Mouse (Mus musculus): Measurements from ENCODE around the gene Ceacam20. TPM values are rescaled to one million over a fixed set of nuclear protein-coding genes. Genes with fewer than 3 reads are reported as not detected.
"Not testable (repeated sequence)": the region's sequence is repeated elsewhere in the genome, so short reads cannot be mapped to it uniquely, and the experiment has no call there.

Ceacam20 gene
- total and polyA plus RNA-seq, 2 experiments from 2014 or later = not detected

DNA sequence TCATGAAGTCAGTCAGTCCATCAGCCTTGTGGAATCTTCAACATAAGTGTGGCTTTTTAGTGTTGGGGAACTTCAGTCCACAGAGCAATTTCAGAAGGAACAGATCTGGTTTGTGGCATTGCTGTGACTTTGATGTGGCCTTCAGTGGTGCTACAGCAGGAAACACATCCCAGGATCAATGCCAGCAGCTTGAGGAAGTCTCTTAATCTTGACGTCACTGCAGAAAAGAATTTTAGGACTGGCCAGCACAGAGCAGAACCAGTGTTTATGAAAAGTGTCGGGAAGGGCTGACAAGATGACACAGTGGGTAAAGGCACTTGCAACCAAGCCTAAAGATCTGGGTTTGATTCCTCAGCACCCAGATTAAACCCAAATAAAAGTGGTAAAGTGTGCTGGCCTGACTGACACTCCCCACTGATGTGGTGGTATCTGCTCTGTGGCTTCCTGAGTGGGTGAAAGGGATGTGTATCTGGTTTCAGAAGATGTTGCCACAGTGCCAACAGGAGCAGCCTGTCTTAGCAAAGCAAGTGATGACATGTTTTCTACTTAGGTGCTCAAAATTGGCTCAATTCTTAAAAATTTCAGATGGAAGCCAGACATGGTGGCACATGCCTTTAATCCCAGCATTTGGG, 38.2 kb upstream of the Ceacam20 start:
- DNase-seq (ENCODE audit: low spot score) = no peak
- no peaks in the 10 kb centered on the region for H3K27me3 ChIP-seq (ENCODE audit: insufficient read depth, low read length)
- WGBS = 67% methylated on average over 2 of the region's 2 CpGs
- no peaks in the 10 kb centered on the region for H3K36me3 ChIP-seq (ENCODE audit: insufficient read depth, low read length)
- H3K27ac ChIP-seq (ENCODE audit: low read depth, low read length) = no peak overlapping the region
- ATAC-seq (ENCODE audit: low FRiP score) = no peak
- no peaks in the 10 kb centered on the region for H3K9me3 ChIP-seq (ENCODE audit: low read length)
- no peak overlapping the region for H3K4me3 ChIP-seq (ENCODE audit: low read depth, low read length)
- no peak for TF ChIP-seq CTCF (IDR thresholded peaks at IDR 0.05)
- no peak overlapping the region for H3K9ac ChIP-seq (replicated peaks; ENCODE audit: low read length, poor library complexity, severe bottlenecking)
- no peak overlapping the region for H3K4me2 ChIP-seq (ENCODE audit: low read depth, low read length, poor library complexity, severe bottlenecking)
- no peaks in the 10 kb centered on the region for H3K4me1 ChIP-seq (ENCODE audit: insufficient read depth, low read length)

- Histone ChIP-seq H3K27me3 (ENCODE audit: insufficient read depth, low read length) (no peaks in the 10 kb centered on the region), H3K9me3 (ENCODE audit: low read length) (no peaks in the 10 kb centered on the region), H3K9ac (replicated peaks; ENCODE audit: low read length, poor library complexity, severe bottlenecking) (no peak overlapping the region), H3K27ac (ENCODE audit: low read depth, low read length) (no peak overlapping the region), H3K4me2 (ENCODE audit: low read depth, low read length, poor library complexity, severe bottlenecking) (no peak overlapping the region), H3K36me3 (ENCODE audit: insufficient read depth, low read length) (no peaks in the 10 kb centered on the region), H3K4me3 (ENCODE audit: low read depth, low read length) (no peak overlapping the region), H3K4me1 (ENCODE audit: insufficient read depth, low read length) (no peaks in the 10 kb centered on the region)
- ATAC-seq (ENCODE audit: low FRiP score) (no peak), DNase-seq (ENCODE audit: low spot score) (no peak)
- WGBS = 60% methylated on average over 5 of the region's 5 CpGs
- TF ChIP-seq CTCF (IDR thresholded peaks at IDR 0.05) = no peak
These were observed 36.7 kb upstream of the Ceacam20 start for GRCm38 (mm10) chr7:19928486-19928885.

- not testable (repeated sequence) for H3K4me1 ChIP-seq (ENCODE audit: insufficient read depth, low read length); H3K9ac ChIP-seq (replicated peaks; ENCODE audit: low read length, poor library complexity, severe bottlenecking); H3K4me2 ChIP-seq (ENCODE audit: low read depth, low read length, poor library complexity, severe bottlenecking); H3K9me3 ChIP-seq (ENCODE audit: low read length); H3K27me3 ChIP-seq (ENCODE audit: insufficient read depth, low read length); H3K27ac ChIP-seq (ENCODE audit: low read depth, low read length); H3K36me3 ChIP-seq (ENCODE audit: insufficient read depth, low read length); ATAC-seq (ENCODE audit: low FRiP score); DNase-seq (ENCODE audit: low spot score); H3K4me3 ChIP-seq (ENCODE audit: low read depth, low read length)
- 79% methylated on average over 6 of the region's 6 CpGs for WGBS
These were observed 34.7 kb upstream of the Ceacam20 start for GRCm38 (mm10) chr7:19930481-19930880.

DNA sequence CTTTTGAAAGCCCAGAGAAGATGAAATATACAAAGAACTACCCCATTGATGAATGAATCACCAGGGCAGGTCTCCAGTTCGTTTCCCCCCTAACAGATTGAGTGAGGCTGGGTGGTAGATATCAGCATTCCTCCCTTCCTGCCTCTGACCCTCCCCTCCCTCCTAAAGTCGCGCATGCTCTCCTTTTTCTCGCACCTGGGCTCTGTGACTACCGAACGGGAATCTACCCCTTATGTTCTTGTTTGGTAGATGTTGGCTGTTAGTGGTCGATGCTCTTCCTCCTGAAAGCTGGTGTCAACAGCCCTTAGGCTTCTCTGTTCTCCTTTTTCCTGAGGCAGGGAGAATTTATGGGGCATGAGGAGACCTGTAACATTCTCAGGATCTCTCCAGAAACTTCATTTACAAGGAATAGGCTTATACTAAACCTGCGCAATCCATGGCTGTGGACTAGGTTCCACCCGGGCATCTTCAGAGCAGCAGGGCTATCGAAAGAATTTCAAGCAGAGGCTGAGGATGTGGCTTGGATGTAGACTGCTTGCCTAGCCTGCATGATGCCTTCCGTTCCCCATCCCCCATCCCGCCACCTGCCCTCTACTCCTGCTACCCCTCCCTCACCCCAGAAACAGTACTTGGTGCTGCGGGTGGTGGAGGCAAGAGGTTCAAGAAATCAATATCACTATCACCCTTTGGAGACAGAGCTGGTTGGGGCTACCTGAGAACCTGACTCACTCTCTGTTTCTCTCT, 32.9 kb upstream of the Ceacam20 start:
- no peaks in the 10 kb centered on the region for H3K4me1 ChIP-seq (ENCODE audit: insufficient read depth, low read length)
- no peak for TF ChIP-seq CTCF (IDR thresholded peaks at IDR 0.05)
- peak overlapping the region; percentile 42 for H3K4me2 ChIP-seq (ENCODE audit: low read depth, low read length, poor library complexity, severe bottlenecking)
- no peaks in the 10 kb centered on the region for H3K36me3 ChIP-seq (ENCODE audit: insufficient read depth, low read length)
- no peaks in the 10 kb centered on the region for H3K9me3 ChIP-seq (ENCODE audit: low read length)
- peak overlapping the region; percentile 39; the same call in 1 of the 2 replicates for H3K9ac ChIP-seq (replicated peaks; ENCODE audit: low read length, poor library complexity, severe bottlenecking)
- H3K27me3 ChIP-seq (ENCODE audit: insufficient read depth, low read length) = no peaks in the 10 kb centered on the region
- H3K4me3 ChIP-seq (ENCODE audit: low read depth, low read length) = no peak overlapping the region
- ATAC-seq (ENCODE audit: low FRiP score) (peak; percentile 75), DNase-seq (ENCODE audit: low spot score) (peak; percentile 12)
- WGBS = 27% methylated on average over 13 of the region's 13 CpGs
- peak overlapping the region; percentile 38; the same call in 1 of the 2 replicates for H3K27ac ChIP-seq (ENCODE audit: low read depth, low read length)

GRCm38 (mm10) chr7:19932877-19933809, 32.1 kb upstream of the Ceacam20 start:
- Histone ChIP-seq H3K27me3 (ENCODE audit: insufficient read depth, low read length) (no peaks in the 10 kb centered on the region), H3K4me2 (ENCODE audit: low read depth, low read length, poor library complexity, severe bottlenecking) (peak overlapping the region; percentile 42), H3K9me3 (ENCODE audit: low read length) (no peaks in the 10 kb centered on the region), H3K4me3 (ENCODE audit: low read depth, low read length) (peak overlapping the region; percentile 28), H3K4me1 (ENCODE audit: insufficient read depth, low read length) (no peaks in the 10 kb centered on the region), H3K27ac (ENCODE audit: low read depth, low read length) (peak overlapping the region; percentile 76), H3K36me3 (ENCODE audit: insufficient read depth, low read length) (no peaks in the 10 kb centered on the region), H3K9ac (replicated peaks; ENCODE audit: low read length, poor library complexity, severe bottlenecking) (no peak overlapping the region; the same call in none of the 2 replicates)
- 25% methylated on average over 20 of the region's 21 CpGs for WGBS
- no peak; the same call in 1 of the 2 replicates for TF ChIP-seq CTCF (IDR thresholded peaks at IDR 0.05)
- peak; percentile 86 for ATAC-seq (ENCODE audit: low FRiP score)
- peak; percentile 80 for DNase-seq (ENCODE audit: low spot score)
